Mouse (Mus musculus) embryonic fibroblast, embryonic 13.5 days (primary cell): Measurements from ENCODE around the gene Spata31d1b.

ENCODE experiments used
- CTCF ChIP-seq: IDR thresholded peaks from 2 replicates; pipeline ENCODE4 v1.5.1; 2011; ENCODE audit warnings: mild to moderate bottlenecking, control low read depth, low read length, moderate library complexity, borderline replicate concordance; ENCODE audit not compliant: insufficient read depth
- POLR2A ChIP-seq: IDR thresholded peaks from 2 replicates; pipeline ENCODE4 v1.6.1; 2011; ENCODE audit warnings: low read depth, mild to moderate bottlenecking, control low read depth, low read length, moderate library complexity

DNA sequence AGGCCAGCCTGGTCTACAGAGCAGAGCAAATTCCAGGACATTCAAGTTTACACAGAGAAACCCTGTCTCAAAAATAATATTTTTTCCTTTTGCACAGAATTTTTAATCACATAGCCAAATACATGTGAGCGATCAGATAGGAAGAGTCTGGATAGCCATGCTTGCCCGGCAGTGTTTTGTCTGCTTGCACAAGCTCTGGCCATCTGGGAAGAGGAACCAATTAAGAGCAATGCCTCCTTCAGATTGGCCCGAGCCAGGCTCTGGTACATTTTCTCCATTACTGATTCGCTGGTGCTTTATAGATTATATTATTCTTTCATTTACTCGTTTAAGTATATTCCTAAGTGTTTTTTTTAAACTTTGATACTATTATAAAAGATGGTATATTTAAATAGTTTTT is 44.3 kb upstream of the Spata31d1b start:
- no peak for TF ChIP-seq CTCF
- no peak for TF ChIP-seq POLR2A
